Mouse (Mus musculus) ovary, postnatal 36 days (tissue): ENCODE data around the gene Gusb.
"Not testable (repeated sequence)": the region's sequence is repeated elsewhere in the genome, so short reads cannot be mapped to it uniquely, and the experiment has no call there.

Experiments used
- DNase-seq: peaks from one replicate; pipeline ENCODE4 v3.0.0; 2022; ENCODE audit warnings: low spot score, mixed read lengths

Gene Gusb

DNA sequence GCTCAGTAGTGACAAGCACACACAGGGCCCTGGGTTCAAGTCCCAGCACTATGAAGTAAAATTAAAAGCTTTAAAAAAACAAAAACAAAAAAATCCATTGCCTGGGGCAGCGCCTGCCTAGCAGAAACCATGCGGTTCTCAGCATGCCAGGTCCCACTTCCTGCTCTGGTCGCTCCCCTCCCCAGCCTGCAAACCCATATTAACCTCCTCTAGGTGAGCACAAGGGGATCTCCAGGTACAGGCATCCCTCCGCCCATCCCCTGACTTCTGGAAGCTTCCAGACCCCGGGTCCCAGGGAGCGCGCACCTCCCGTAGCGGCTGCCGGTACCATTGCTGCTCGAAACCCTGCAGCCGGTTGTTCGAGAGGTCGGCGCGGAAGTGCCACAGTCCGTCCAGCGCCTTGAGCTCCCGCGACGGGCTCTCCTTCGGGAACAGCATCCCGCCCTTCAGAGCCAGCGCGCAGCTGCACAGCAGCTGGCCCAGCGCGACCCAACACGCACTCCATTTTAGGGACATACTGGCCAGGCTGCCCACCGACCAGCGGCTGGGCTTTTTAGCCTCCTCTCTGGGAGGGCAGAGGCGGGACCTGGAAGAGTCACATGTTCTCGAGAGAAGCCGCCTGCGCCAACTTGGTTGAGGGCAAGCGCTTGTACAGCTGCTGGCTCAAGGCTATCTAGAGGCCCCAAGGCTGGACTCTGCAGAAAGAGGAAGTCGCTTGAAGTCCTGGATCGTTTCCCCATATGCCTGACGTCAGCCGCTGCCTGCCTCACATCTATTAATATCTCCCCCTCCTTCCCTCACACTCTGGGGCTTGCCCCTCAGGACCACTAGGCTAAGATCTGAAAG is at the start of gene Gusb:
Gene Gusb, minus strand, starts transcription at position 749 of the 846 bp plus-strand sequence.
- peak; percentile 86 for DNase-seq

GRCm38 (mm10) chr5:130052510-130052909 is 49.7 kb upstream of the Gusb start:
- DNase-seq = no peak

- no peak for DNase-seq
Measured at GRCm38 (mm10) chr5:130051073-130051860, 48.4 kb upstream of the Gusb start.

DNA sequence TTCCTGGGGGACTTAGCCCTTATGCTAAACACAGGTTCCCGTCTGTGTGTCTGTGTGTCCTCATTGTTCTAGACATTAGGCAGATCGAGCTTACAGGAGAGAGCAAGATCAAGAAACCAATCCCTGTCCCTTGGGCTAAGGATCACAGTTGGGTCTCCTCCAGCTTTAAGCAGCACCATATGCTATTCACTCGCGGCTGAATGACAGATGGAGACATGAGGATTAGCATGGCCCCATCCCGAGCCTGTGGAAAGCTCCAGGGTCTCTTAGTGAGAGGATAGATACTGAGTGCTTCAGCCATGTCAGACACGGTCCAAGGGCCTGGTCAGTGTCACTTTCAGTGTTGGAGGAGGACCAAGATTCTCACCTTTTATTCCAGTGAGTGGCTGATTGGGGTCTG is 47.6 kb upstream of the Gusb start:
- no peak for DNase-seq

- DNase-seq = no peak
Measured at GRCm38 (mm10) chr5:130048786-130049520, 46.1 kb upstream of the Gusb start.

- DNase-seq = no peak
Measured at GRCm38 (mm10) chr5:130047013-130047412, 44.2 kb upstream of the Gusb start.

- no peak for DNase-seq
Measured at GRCm38 (mm10) chr5:130046589-130046988, 43.7 kb upstream of the Gusb start.

GRCm38 (mm10) chr5:130046100-130046499 is 43.3 kb upstream of the Gusb start:
- no peak for DNase-seq

DNA sequence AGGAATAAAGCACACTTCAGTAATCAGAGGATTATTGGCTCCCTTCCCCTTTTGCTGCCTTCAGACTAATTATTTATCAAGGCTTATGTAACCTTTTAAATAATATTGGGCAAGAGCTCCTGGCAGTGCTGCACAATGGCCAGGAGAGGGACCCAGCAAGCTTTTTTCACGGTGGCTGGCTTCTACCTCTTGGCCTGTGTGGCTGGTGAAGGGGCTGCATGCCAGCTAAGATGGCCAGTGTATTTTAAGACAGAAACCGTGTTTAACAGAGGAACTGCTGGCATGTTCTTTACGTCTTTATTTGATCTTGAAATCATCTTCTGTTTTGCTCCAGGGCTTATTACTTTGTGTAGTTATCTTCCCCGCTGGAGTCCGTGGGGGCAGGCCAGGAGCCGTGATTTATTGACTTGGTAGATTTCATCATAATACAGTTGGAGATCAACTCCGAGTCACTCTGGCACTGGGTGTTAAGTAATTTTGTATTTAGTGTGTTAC is 41.4 kb upstream of the Gusb start:
- peak; percentile 50 for DNase-seq

GRCm38 (mm10) chr5:130043741-130044140 is 40.9 kb upstream of the Gusb start:
- DNase-seq = no peak

- no peak for DNase-seq
Measured at GRCm38 (mm10) chr5:130041262-130041661, 38.4 kb upstream of the Gusb start.

DNA sequence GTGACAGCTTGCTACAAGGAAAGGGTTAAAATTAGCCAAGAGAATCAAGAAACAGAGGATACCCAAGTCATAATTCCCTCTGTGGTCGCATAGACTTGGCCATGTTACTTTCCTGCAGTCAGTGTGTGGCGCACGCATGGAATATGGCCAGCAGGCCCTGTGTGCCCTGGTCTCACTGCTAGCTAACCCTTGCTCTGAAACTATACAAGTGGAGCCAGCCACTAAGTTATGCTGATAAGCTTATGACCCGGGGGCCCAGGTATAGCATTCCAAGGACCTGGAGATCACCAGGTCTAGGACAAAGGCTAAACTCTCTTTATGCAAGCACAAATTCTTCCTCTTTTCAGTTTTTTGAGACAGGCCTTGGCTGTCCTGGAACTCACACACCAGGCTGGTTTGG is 37.9 kb upstream of the Gusb start:
- DNase-seq = no peak

DNA sequence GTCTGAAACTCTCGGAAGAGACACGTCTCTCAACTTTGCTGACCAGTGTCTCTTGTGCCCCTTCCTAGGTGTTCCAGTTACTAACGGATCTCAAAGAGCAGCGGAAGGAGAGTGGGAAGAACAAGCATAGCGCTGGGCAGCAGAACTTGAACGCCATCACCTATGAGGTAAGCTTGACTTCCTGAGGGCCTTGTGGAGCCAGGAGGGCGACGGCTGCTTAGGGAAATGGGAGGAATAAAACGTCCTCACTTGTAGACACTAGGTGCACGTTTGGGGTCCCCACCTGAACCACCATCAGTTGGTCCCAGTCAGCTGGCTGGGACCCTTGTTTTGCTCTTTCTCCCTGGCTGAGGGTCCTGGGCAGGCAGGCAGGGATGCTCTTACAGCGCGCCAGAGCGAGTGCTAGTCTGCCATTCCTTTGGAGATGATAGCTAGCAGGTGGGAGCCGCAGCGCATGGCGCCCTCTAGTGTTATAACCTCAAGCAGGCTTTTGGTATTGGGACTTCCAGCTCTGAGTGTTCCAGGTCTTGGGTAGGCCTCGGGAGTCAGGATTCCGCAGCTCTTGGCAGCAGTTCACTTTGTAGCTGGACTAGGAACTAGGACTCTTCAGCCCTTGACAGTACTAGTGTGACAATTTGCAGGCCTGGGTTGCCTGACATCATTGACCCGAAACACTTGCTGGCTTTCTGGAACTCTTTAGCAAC is 35.1 kb upstream of the Gusb start:
- DNase-seq = peak; percentile 53

DNA sequence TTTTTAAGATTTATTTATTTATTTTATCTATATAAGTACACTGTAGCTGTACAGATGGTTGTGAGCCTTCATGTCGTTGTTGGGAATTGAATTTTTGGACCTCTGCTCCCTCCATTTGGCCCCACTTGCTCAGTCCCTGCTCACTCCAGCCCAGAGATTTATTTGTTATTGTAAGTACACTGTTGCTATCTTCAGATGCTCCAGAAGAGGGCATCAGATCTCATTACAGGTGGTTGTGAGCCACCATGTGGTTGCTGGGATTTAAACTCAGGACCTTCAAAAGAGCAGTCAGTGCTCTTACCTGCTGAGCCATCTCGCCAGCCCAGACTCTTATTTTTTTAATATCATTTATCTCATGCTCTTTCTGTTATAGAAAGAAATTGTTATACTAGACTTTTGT is 33.5 kb upstream of the Gusb start:
- not testable (repeated sequence) for DNase-seq

DNA sequence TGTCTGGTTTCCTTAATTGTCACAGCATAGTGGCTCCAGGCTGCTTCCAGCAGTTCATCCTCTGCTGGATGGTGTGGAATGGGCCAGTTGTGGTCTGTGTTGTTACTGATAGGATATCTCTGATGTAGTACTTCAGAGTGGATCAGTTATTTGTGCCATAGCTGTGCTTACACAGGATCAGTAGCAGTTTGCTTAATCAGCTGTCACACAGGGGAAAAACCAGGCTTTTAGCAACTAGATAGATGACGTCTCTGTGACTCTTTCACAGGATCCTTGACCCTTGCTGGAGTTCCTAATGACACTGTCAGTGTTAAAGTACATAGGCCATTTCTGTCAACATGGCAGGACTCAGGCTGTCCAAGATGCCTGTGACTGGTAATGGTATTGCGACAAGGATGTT is 31.0 kb upstream of the Gusb start:
- no peak for DNase-seq

- DNase-seq = no peak
Measured at GRCm38 (mm10) chr5:130031410-130032390, 28.9 kb upstream of the Gusb start.

DNA sequence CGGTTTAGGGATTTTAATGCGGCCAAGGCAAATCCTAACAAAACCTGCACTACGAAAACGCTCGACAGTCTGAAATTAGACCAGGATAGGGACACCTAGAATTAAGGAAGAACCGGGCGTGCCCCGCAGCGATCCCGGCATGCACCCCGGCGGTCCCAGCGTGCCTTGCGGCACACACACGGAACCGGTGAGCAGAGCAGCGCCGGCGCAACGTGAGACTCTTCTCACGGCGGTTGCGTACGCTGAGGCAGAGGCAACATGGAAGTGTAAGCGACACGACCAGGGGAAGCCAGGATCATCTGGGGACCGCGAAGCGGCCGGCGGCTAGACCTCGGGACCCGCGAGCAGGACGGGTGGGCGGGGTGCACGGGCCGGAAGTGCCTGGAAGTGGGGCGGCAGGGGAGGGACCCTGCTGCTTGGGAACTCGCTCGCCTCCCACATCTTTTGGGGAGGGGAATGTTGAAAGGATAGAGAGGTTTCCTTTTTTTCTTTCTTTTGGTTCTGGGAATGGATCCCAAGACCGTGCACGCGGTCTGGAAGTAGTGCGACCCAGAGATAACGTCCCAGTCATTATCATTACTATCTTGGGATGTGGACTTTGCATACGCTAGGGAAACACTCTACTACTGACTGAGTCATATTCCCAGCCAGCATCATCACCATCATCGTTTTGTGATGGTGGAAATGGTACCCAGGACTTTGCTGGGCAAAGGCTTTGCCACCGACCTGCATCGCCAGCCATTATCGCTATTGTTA is 26.5 kb upstream of the Gusb start, which contains the start of the genes Asl and Crcp:
Gene Asl, minus strand, starts transcription at position 106 of the 756 bp plus-strand sequence.
Gene Crcp, plus strand, starts transcription at position 149 of the 756 bp plus-strand sequence.
- peak; percentile 83 for DNase-seq

DNA sequence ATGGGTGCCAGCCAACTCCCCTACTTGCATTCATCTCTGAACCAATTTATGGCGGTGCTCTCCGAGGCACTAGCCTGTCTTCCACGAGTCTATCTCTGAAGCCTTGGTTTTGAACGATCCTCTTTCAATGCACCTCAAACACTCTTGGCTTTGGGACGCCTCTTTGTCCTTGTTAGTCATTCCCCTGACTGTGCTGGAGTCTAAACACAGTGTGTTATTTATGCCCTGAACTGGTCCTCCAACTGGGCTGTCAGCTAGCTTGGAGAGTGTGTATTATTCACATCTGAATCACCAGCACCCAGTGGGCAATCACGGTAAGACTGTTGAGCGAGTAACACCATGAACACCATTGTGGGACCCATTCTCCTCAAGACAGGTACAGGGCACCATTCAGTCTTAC is 24.8 kb upstream of the Gusb start:
- no peak for DNase-seq

DNA sequence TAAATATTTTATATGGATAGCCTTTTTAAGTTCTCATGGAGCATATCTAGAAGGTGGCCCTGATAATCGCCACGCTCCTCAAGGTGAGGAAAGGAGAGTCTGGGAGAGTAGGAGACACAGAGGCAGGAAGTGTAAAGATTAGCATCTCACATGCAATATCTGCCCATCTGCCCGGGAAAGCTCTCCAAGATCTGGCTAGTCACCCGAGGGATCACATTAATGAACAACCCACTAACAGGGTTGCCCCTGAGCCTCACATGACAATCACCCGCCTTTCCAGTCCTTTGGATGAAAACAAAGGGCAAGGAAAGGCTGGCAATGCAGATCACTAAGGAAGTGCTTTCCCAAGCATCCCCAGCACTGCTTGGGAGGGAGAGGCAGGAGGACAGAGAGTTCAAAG is 24.3 kb upstream of the Gusb start:
- DNase-seq = no peak
